In genomic region chr14:34574068-34574467, GRCm38 (mm10) we compare ENCODE assay signal across 12 mouse cellular contexts. TPM values are rescaled to one million over a fixed set of nuclear protein-coding genes. Genes with fewer than 3 reads are reported as not detected.
A peak's percentile ranks its signal among the peaks of the same experiment; 100 is the strongest.
DNase-seq lines count a peak whose midpoint lies in the region; ATAC-seq and TF ChIP-seq lines count a peak whose summit lies in the region.
"Had no signal": no experiment of that assay in that cellular context is flagged by ENCODE, and none has a peak within 500 bp of the region (broad histone marks: within the 10 kb centered on the region; RNA-seq: fewer than 3 reads in every experiment).

No protein-coding gene starts in this region.

- H3K4me1 ChIP-seq in liver, embryonic 11.5 days (replicated peaks; ENCODE audit: control insufficient read depth, insufficient read depth, low read length), result no peaks in the 10 kb centered on the region
- H3K4me1 ChIP-seq in embryonic facial prominence, embryonic 10.5 days, result peaks cover 17% of the 10 kb centered on the region
- peaks cover 15% of the 10 kb centered on the region for H3K4me1 ChIP-seq in forebrain, embryonic 10.5 days
- H3K4me1 ChIP-seq: liver, embryonic 13.5 days had no signal

- intact Hi-C loops in gastrocnemius, adult 2 months (cut with DNase I), result no loop called here
- intact Hi-C loops in heart, postnatal 36 days (cut with DNase I), result no loop called here

- H3K4me2 ChIP-seq in liver, embryonic 11.5 days, result no peak overlapping the region
- H3K4me2 ChIP-seq: liver, embryonic 13.5 days had no signal

- no peaks in the 10 kb centered on the region for H3K27me3 ChIP-seq in liver, embryonic 11.5 days (replicated peaks; ENCODE audit: control insufficient read depth, insufficient read depth, low read length)
- H3K27me3 ChIP-seq in embryonic facial prominence, embryonic 10.5 days (replicated peaks; ENCODE audit: low read depth, poor library complexity, severe bottlenecking), result peaks cover 9% of the 10 kb centered on the region
- H3K27me3 ChIP-seq in forebrain, embryonic 10.5 days (ENCODE audit: poor library complexity, severe bottlenecking), result peaks cover 16% of the 10 kb centered on the region
- H3K27me3 ChIP-seq: Patski had no signal

- no peaks in the 10 kb centered on the region for H3K9me3 ChIP-seq in liver, embryonic 11.5 days (ENCODE audit: control insufficient read depth, low read length)
- H3K9me3 ChIP-seq in embryonic facial prominence, embryonic 10.5 days, result no peaks in the 10 kb centered on the region
- H3K9me3 ChIP-seq in forebrain, embryonic 10.5 days, result no peaks in the 10 kb centered on the region
- H3K9me3 ChIP-seq: liver, embryonic 13.5 days had no signal

- no peak overlapping the region for H3K4me3 ChIP-seq in liver, embryonic 11.5 days (ENCODE audit: low read depth, low read length)
- H3K4me3 ChIP-seq in gastrocnemius, adult 2 months, result peak overlapping the region; percentile 36
- H3K4me3 ChIP-seq in embryonic facial prominence, embryonic 10.5 days, result no peak overlapping the region
- H3K4me3 ChIP-seq in forebrain, embryonic 10.5 days, result no peak overlapping the region
- H3K4me3 ChIP-seq: liver, embryonic 13.5 days had no signal

- no peak overlapping the region for H3K27ac ChIP-seq in liver, embryonic 11.5 days (ENCODE audit: low read depth, low read length)
- peak overlapping the region; percentile 86 for H3K27ac ChIP-seq in gastrocnemius, adult 2 months
- H3K27ac ChIP-seq in embryonic facial prominence, embryonic 10.5 days (replicated peaks), result no peak overlapping the region
- no peak overlapping the region for H3K27ac ChIP-seq in forebrain, embryonic 10.5 days
- H3K27ac ChIP-seq: liver, embryonic 13.5 days had no signal

- 68% methylated on average over 2 of the region's 2 CpGs for WGBS in liver, embryonic 11.5 days
- WGBS in embryonic facial prominence, embryonic 10.5 days, result 43% methylated on average over 2 of the region's 2 CpGs
- WGBS in forebrain, embryonic 10.5 days, result 52% methylated on average over 2 of the region's 2 CpGs

- ATAC-seq in liver, embryonic 11.5 days (replicated peaks; ENCODE audit: low FRiP score), result no peak
- peak; percentile 32; the same call in 1 of the 2 replicates for ATAC-seq in megakaryocyte progenitor cell, adult 5-6 weeks (replicated peaks; ENCODE audit: poor library complexity)
- ATAC-seq: Patski had no signal

- peak; percentile 80 for TF ChIP-seq CTCF in gastrocnemius, adult 2 months (IDR thresholded peaks at IDR 0.05)

- H3K36me3 ChIP-seq in liver, embryonic 11.5 days (ENCODE audit: control insufficient read depth, insufficient read depth, low read length), result no peaks in the 10 kb centered on the region
- no peaks in the 10 kb centered on the region for H3K36me3 ChIP-seq in embryonic facial prominence, embryonic 10.5 days (replicated peaks)
- no peaks in the 10 kb centered on the region for H3K36me3 ChIP-seq in forebrain, embryonic 10.5 days (replicated peaks)
- H3K36me3 ChIP-seq: liver, embryonic 13.5 days had no signal

- peak; percentile 19 for DNase-seq in liver
- no peak for DNase-seq in liver, embryonic 11.5 days (ENCODE audit: low spot score)
- peak; percentile 92 for DNase-seq in gastrocnemius, adult 2 months
- DNase-seq in heart, postnatal 36 days, result peak; percentile 71 to 74
- no peak for DNase-seq in adrenal gland, adult 18-20 months (ENCODE audit: low spot score in 2 of 2)
- no peak for DNase-seq in embryonic facial prominence, embryonic 10.5 days (ENCODE audit: low spot score)
- DNase-seq in forebrain, embryonic 10.5 days (ENCODE audit: extremely low spot score, low spot score), result no peak
- DNase-seq: liver, embryonic 13.5 days had no signal

- H3K9ac ChIP-seq in liver, embryonic 11.5 days (ENCODE audit: low read depth, low read length), result no peak overlapping the region
- H3K9ac ChIP-seq: liver, embryonic 13.5 days had no signal

RNA-seq across cellular contexts. Expression of gene Ldb3, which starts 14.4 kb away (rescaled TPM):
- 0.38 and 2.7 TPM in 2 replicates for polyA plus RNA-seq in liver, embryonic 11.5 days (2014; fragmentation: Nextera tagmentation; extraction: Ambion mirVana)
- 1,000 to 10,000 TPM; 1,886 to 2,548 TPM for total RNA-seq in gastrocnemius, adult 2 months (2021)
- total RNA-seq in heart, postnatal 36 days (2021), result 100 to 1,000 TPM; 988 to 990 TPM
- total RNA-seq in megakaryocyte progenitor cell, adult 5-6 weeks (2015), result not detected in 2 replicates
- not detected in 2 replicates for total RNA-seq in megakaryocyte progenitor cell, adult 5-6 weeks (2017)
- total RNA-seq in adrenal gland, adult 18-20 months (2021), result 1 to 10 TPM in 1 of 2 experiments, under 1 TPM in 1; 0.46 to 2.6 TPM
- 0.59 TPM in 1 of 2 replicates, not detected in the other for polyA plus RNA-seq in embryonic facial prominence, embryonic 10.5 days (2016; fragmentation: Nextera tagmentation; extraction: Ambion mirVana)
- polyA plus RNA-seq in forebrain, embryonic 10.5 days (2016; fragmentation: Nextera tagmentation; extraction: Ambion mirVana), result 0.05 and 0.06 TPM in 2 replicates

RNA-seq across cellular contexts. Expression of gene Opn4, which starts 25.9 kb away (rescaled TPM):
- not detected in 2 replicates for polyA plus RNA-seq in liver, embryonic 11.5 days (2014; fragmentation: Nextera tagmentation; extraction: Ambion mirVana)
- total RNA-seq in gastrocnemius, adult 2 months (2021), result not detected
- 1 to 10 TPM; 2.2 to 3.1 TPM for total RNA-seq in heart, postnatal 36 days (2021)
- total RNA-seq in megakaryocyte progenitor cell, adult 5-6 weeks (2015), result not detected in 2 replicates
- not detected in 2 replicates for total RNA-seq in megakaryocyte progenitor cell, adult 5-6 weeks (2017)
- not detected for total RNA-seq in adrenal gland, adult 18-20 months (2021)
- polyA plus RNA-seq in embryonic facial prominence, embryonic 10.5 days (2016; fragmentation: Nextera tagmentation; extraction: Ambion mirVana), result 0.23 and 0.27 TPM in 2 replicates
- polyA plus RNA-seq in forebrain, embryonic 10.5 days (2016; fragmentation: Nextera tagmentation; extraction: Ambion mirVana), result 0.47 and 1.0 TPM in 2 replicates
- total RNA-seq: gastrocnemius, postnatal 36 days had no signal
- polyA plus RNA-seq: liver, embryonic 13.5 days; neural tube, embryonic 14.5 days; Patski had no signal

RNA-seq across cellular contexts. Expression of gene 9230112D13Rik, which starts 51.5 kb away (rescaled TPM):
- polyA plus RNA-seq in liver, embryonic 11.5 days (2014; fragmentation: Nextera tagmentation; extraction: Ambion mirVana), result not detected in 2 replicates
- total RNA-seq in gastrocnemius, adult 2 months (2021), result not detected
- total RNA-seq in heart, postnatal 36 days (2021), result not detected
- total RNA-seq in megakaryocyte progenitor cell, adult 5-6 weeks (2015), result not detected in 2 replicates
- total RNA-seq in megakaryocyte progenitor cell, adult 5-6 weeks (2017), result not detected in 2 replicates
- total RNA-seq in adrenal gland, adult 18-20 months (2021), result not detected
- polyA plus RNA-seq in embryonic facial prominence, embryonic 10.5 days (2016; fragmentation: Nextera tagmentation; extraction: Ambion mirVana), result not detected in 2 replicates
- polyA plus RNA-seq in forebrain, embryonic 10.5 days (2016; fragmentation: Nextera tagmentation; extraction: Ambion mirVana), result not detected in 2 replicates
- total RNA-seq: gastrocnemius, postnatal 36 days had no signal
- polyA plus RNA-seq: liver, embryonic 13.5 days; neural tube, embryonic 14.5 days; Patski had no signal

Comparison
In these comparisons a context has a peak if more than half of its experiments do, and no peak if none do; other contexts are left out.
1. DNase-seq: peak in liver (single experiment), gastrocnemius, adult 2 months (single experiment) and heart, postnatal 36 days (2 of 2); none in liver, embryonic 11.5 days (single experiment), adrenal gland, adult 18-20 months (0 of 2), embryonic facial prominence, embryonic 10.5 days (single experiment) and forebrain, embryonic 10.5 days (single experiment).
2. RNA of gene Ldb3, which starts 14.4 kb away (total RNA-seq): 1,886 to 2,548 TPM in gastrocnemius, adult 2 months and 988 to 990 TPM in heart, postnatal 36 days; 0.46 to 2.6 TPM in adrenal gland, adult 18-20 months and not detected in megakaryocyte progenitor cell, adult 5-6 weeks; every median in the first group is over 100 times any median in the second.